Mouse (Mus musculus): ENCODE results near the gene Prkar1b.

Gene Prkar1b

GRCm38 (mm10) chr5:139145726-139146125, 4.1 kb downstream of the Prkar1b start:
- DNase-seq: peak; percentile 56

- DNase-seq: peak; percentile 39
Observed at GRCm38 (mm10) chr5:139143890-139144289, 5.9 kb downstream of the Prkar1b start.

GRCm38 (mm10) chr5:139141326-139141725, 8.5 kb downstream of the Prkar1b start:
- peak; percentile 60 for DNase-seq

GRCm38 (mm10) chr5:139140589-139140988, 9.2 kb downstream of the Prkar1b start:
- DNase-seq: peak; percentile 34

GRCm38 (mm10) chr5:139138926-139139472, 10.8 kb downstream of the Prkar1b start:
- peak; percentile 75 for DNase-seq

- DNase-seq: peak; percentile 97
Observed at GRCm38 (mm10) chr5:139138261-139138925, 11.4 kb downstream of the Prkar1b start.

GRCm38 (mm10) chr5:139137176-139137575, 12.6 kb downstream of the Prkar1b start:
- peak; percentile 53 for DNase-seq

- DNase-seq: peak; percentile 44
Observed at GRCm38 (mm10) chr5:139136341-139136740, 13.5 kb downstream of the Prkar1b start.

- no peak for DNase-seq
Observed at GRCm38 (mm10) chr5:139134501-139134900, 15.3 kb downstream of the Prkar1b start.

GRCm38 (mm10) chr5:139130351-139130750, 19.4 kb downstream of the Prkar1b start:
- DNase-seq: peak; percentile 73

- peak; percentile 86 for DNase-seq
Observed at GRCm38 (mm10) chr5:139129572-139130151, 20.1 kb downstream of the Prkar1b start.

- peak; percentile 73 for DNase-seq
Observed at GRCm38 (mm10) chr5:139129078-139129477, 20.7 kb downstream of the Prkar1b start.

GRCm38 (mm10) chr5:139128476-139129065, 21.2 kb downstream of the Prkar1b start:
- no peak for DNase-seq

GRCm38 (mm10) chr5:139125717-139126116, 24.1 kb downstream of the Prkar1b start:
- peak; percentile 64 for DNase-seq

GRCm38 (mm10) chr5:139118961-139119276, 30.9 kb downstream of the Prkar1b start:
- DNase-seq: no peak

GRCm38 (mm10) chr5:139118139-139118960, 31.5 kb downstream of the Prkar1b start:
- no peak for DNase-seq

GRCm38 (mm10) chr5:139115507-139115906, 34.3 kb downstream of the Prkar1b start:
- no peak for DNase-seq

GRCm38 (mm10) chr5:139114876-139115275, 34.9 kb downstream of the Prkar1b start:
- no peak for DNase-seq

- no peak for DNase-seq
Observed at GRCm38 (mm10) chr5:139112418-139112817, 37.4 kb downstream of the Prkar1b start.

- DNase-seq: no peak
Observed at GRCm38 (mm10) chr5:139111991-139112390, 37.8 kb downstream of the Prkar1b start.

GRCm38 (mm10) chr5:139110140-139110855, 39.5 kb downstream of the Prkar1b start:
- DNase-seq: no peak

- no peak for DNase-seq
Observed at GRCm38 (mm10) chr5:139107815-139108214, 42.0 kb downstream of the Prkar1b start.

Data from cerebellum, adult 11-12 months (tissue).